Mouse (Mus musculus): Measurements from ENCODE around the gene Cnn3.

The Cnn3 gene

GRCm38 (mm10) chr3:121418251-121418601, 8.1 kb upstream of the Cnn3 start:
- peak; percentile 72 for DNase-seq (ENCODE audit: low read depth, low spot score)

GRCm38 (mm10) chr3:121418850-121419435, 7.4 kb upstream of the Cnn3 start:
- peak; percentile 99 for DNase-seq (ENCODE audit: low read depth, low spot score)

- DNase-seq (ENCODE audit: low read depth, low spot score): peak; percentile 52
Measured at GRCm38 (mm10) chr3:121422405-121422804, 3.9 kb upstream of the Cnn3 start.

- DNase-seq (ENCODE audit: low read depth, low spot score): peak; percentile 84
Measured at GRCm38 (mm10) chr3:121426621-121427519, 573 bp downstream of the Cnn3 start.

- peak; percentile 94 for DNase-seq (ENCODE audit: low read depth, low spot score)
Measured at GRCm38 (mm10) chr3:121427520-121427908, 1.2 kb downstream of the Cnn3 start.

- peak; percentile 70 for DNase-seq (ENCODE audit: low read depth, low spot score)
Measured at GRCm38 (mm10) chr3:121428230-121428629, 1.9 kb downstream of the Cnn3 start.

- DNase-seq (ENCODE audit: low read depth, low spot score): peak; percentile 95
Measured at GRCm38 (mm10) chr3:121428696-121429259, 2.5 kb downstream of the Cnn3 start.

- DNase-seq (ENCODE audit: low read depth, low spot score): no peak
Measured at GRCm38 (mm10) chr3:121429469-121429868, 3.2 kb downstream of the Cnn3 start.

- peak; percentile 93 for DNase-seq (ENCODE audit: low read depth, low spot score)
Measured at GRCm38 (mm10) chr3:121430289-121430936, 4.1 kb downstream of the Cnn3 start.

- peak; percentile 13 for DNase-seq (ENCODE audit: low read depth, low spot score)
Measured at GRCm38 (mm10) chr3:121433359-121433758, 7.1 kb downstream of the Cnn3 start.

- DNase-seq (ENCODE audit: low read depth, low spot score): peak; percentile 64
Measured at GRCm38 (mm10) chr3:121433968-121434533, 7.8 kb downstream of the Cnn3 start.

GRCm38 (mm10) chr3:121435296-121435695, 9.0 kb downstream of the Cnn3 start:
- no peak for DNase-seq (ENCODE audit: low read depth, low spot score)

- DNase-seq (ENCODE audit: low read depth, low spot score): no peak
Measured at GRCm38 (mm10) chr3:121437070-121437469, 10.8 kb downstream of the Cnn3 start.

- DNase-seq (ENCODE audit: low read depth, low spot score): no peak
Measured at GRCm38 (mm10) chr3:121437996-121438395, 11.7 kb downstream of the Cnn3 start.

- no peak for DNase-seq (ENCODE audit: low read depth, low spot score)
Measured at GRCm38 (mm10) chr3:121439623-121440161, 13.4 kb downstream of the Cnn3 start.

- no peak for DNase-seq (ENCODE audit: low read depth, low spot score)
Measured at GRCm38 (mm10) chr3:121441504-121441903, 15.2 kb downstream of the Cnn3 start.

- peak; percentile 37 for DNase-seq (ENCODE audit: low read depth, low spot score)
Measured at GRCm38 (mm10) chr3:121442288-121442687, 16.0 kb downstream of the Cnn3 start.

GRCm38 (mm10) chr3:121443861-121444271, 17.6 kb downstream of the Cnn3 start:
- DNase-seq (ENCODE audit: low read depth, low spot score): no peak

GRCm38 (mm10) chr3:121444414-121444813, 18.1 kb downstream of the Cnn3 start:
- no peak for DNase-seq (ENCODE audit: low read depth, low spot score)

- no peak for DNase-seq (ENCODE audit: low read depth, low spot score)
Measured at GRCm38 (mm10) chr3:121446454-121446853, 20.2 kb downstream of the Cnn3 start.

- peak; percentile 37 for DNase-seq (ENCODE audit: low read depth, low spot score)
Measured at GRCm38 (mm10) chr3:121448029-121448468, 21.8 kb downstream of the Cnn3 start.

All from R1 (cell line).